In the genomic region with DNA sequence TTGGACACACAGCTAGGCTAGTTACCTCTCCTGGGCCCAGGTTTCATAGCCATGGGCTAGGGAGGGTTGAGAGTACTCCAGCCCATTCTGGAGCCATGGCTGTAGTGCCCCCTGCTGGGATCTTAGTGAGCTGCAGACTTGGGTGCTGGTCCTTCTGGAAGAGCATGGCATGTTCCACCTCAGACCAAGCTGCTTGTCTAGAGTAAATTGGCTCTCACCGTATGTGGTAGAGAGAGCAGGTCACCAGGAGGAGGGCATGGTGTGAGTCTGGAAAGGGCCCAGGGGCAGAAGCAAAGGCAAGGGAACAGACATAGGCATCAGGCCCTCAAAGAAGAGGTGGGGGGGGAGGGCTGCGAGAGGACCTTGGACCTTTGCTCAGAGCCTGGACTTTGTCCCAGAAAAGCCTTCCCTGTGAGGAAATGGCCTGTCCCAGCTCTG, we compare ENCODE assay signal across 8 mouse cellular contexts. TPM values are rescaled to one million over a fixed set of nuclear protein-coding genes. Genes with fewer than 3 reads are reported as not detected.
DNase-seq lines count a peak whose midpoint lies in the region; ATAC-seq and TF ChIP-seq lines count a peak whose summit lies in the region.
"Had no signal": no experiment of that assay in that cellular context is flagged by ENCODE, and none has a peak within 500 bp of the region (broad histone marks: within the 10 kb centered on the region; RNA-seq: fewer than 3 reads in every experiment).

No protein-coding gene starts in this region.

- H3K4me3 ChIP-seq in liver, embryonic 11.5 days (ENCODE audit: low read depth, low read length): no peak overlapping the region
- H3K4me3 ChIP-seq in MEL (ENCODE audit: control insufficient read depth in 1 of 2, insufficient read depth in 1 of 2, low read depth in 2 of 2, low read length in 2 of 2): no peak overlapping the region
- no peak overlapping the region for H3K4me3 ChIP-seq in bone marrow macrophage, adult 2 months (ENCODE audit: insufficient read depth, low read length)
- no peak overlapping the region for H3K4me3 ChIP-seq in liver, embryonic 14.5 days (ENCODE audit: insufficient read depth in 1 of 2, low read depth in 2 of 2, low read length in 2 of 2)
- H3K4me3 ChIP-seq in stomach, postnatal 0 days (ENCODE audit: low read depth, low read length): no peak overlapping the region
- H3K4me3 ChIP-seq: megakaryocyte, embryonic 14.5 days had no signal

- no peak for ATAC-seq in liver, embryonic 11.5 days (replicated peaks; ENCODE audit: low FRiP score)
- ATAC-seq in liver, embryonic 14.5 days (ENCODE audit: insufficient read depth): no peak
- ATAC-seq in stomach, postnatal 0 days (ENCODE audit: low FRiP score, low TSS enrichment): peak; percentile 47; the same call in 1 of the 2 replicates

- peaks cover 55% of the 10 kb centered on the region for H3K36me3 ChIP-seq in liver, embryonic 11.5 days (ENCODE audit: control insufficient read depth, insufficient read depth, low read length)
- peaks cover 0 to 8% of the 10 kb centered on the region in 2 experiments; a peak in 2 of 4 replicates for H3K36me3 ChIP-seq in MEL (ENCODE audit: control insufficient read depth in 1 of 2, insufficient read depth in 2 of 2, low read length in 2 of 2)
- peaks cover 8% of the 10 kb centered on the region for H3K36me3 ChIP-seq in liver, embryonic 14.5 days (replicated peaks; ENCODE audit: control insufficient read depth, insufficient read depth, low read depth)
- H3K36me3 ChIP-seq in stomach, postnatal 0 days (ENCODE audit: control insufficient read depth, insufficient read depth, low read length): peaks cover 48% of the 10 kb centered on the region

- no peaks in the 10 kb centered on the region for H3K4me1 ChIP-seq in liver, embryonic 11.5 days (replicated peaks; ENCODE audit: control insufficient read depth, insufficient read depth, low read length)
- no peaks in the 10 kb centered on the region for H3K4me1 ChIP-seq in MEL (ENCODE audit: control insufficient read depth in 1 of 2, insufficient read depth in 2 of 2, low read length in 2 of 2)
- no peaks in the 10 kb centered on the region for H3K4me1 ChIP-seq in bone marrow macrophage, adult 2 months (ENCODE audit: control insufficient read depth, insufficient read depth, low read length)
- no peaks in the 10 kb centered on the region for H3K4me1 ChIP-seq in liver, embryonic 14.5 days (replicated peaks; ENCODE audit: control insufficient read depth in 2 of 2, insufficient read depth in 2 of 2, low read length in 1 of 2)
- no peaks in the 10 kb centered on the region for H3K4me1 ChIP-seq in stomach, postnatal 0 days (replicated peaks; ENCODE audit: control insufficient read depth, insufficient read depth)
- H3K4me1 ChIP-seq: megakaryocyte, embryonic 14.5 days had no signal

- WGBS in liver, embryonic 11.5 days: 84% methylated on average over 2 of the region's 2 CpGs
- WGBS in liver, embryonic 14.5 days (ENCODE audit: insufficient replicate concordance): 77% methylated on average over 2 of the region's 2 CpGs
- 91% methylated on average over 2 of the region's 2 CpGs for WGBS in stomach, postnatal 0 days

- H3K27me3 ChIP-seq in liver, embryonic 11.5 days (replicated peaks; ENCODE audit: control insufficient read depth, insufficient read depth, low read length): no peaks in the 10 kb centered on the region
- H3K27me3 ChIP-seq in MEL (ENCODE audit: control insufficient read depth in 1 of 2, insufficient read depth in 2 of 2, low read length in 2 of 2): no peaks in the 10 kb centered on the region
- no peaks in the 10 kb centered on the region for H3K27me3 ChIP-seq in liver, embryonic 14.5 days (ENCODE audit: control insufficient read depth, insufficient read depth, low read length)
- H3K27me3 ChIP-seq in stomach, postnatal 0 days (ENCODE audit: control insufficient read depth, insufficient read depth, low read length): no peaks in the 10 kb centered on the region
- H3K27me3 ChIP-seq: megakaryocyte, embryonic 14.5 days had no signal

- TF ChIP-seq POLR2A in MEL (IDR thresholded peaks at IDR 0.05; ENCODE audit: control insufficient read depth in 1 of 2, insufficient read depth in 1 of 2, low read depth in 1 of 2, low read length in 2 of 2, poor library complexity in 1 of 2): no peak
- no peak for TF ChIP-seq POLR2A in bone marrow macrophage, adult 2 months (IDR thresholded peaks at IDR 0.05; ENCODE audit: borderline replicate concordance, low read depth, low read length)

- H3K27ac ChIP-seq in liver, embryonic 11.5 days (ENCODE audit: low read depth, low read length): no peak overlapping the region
- H3K27ac ChIP-seq in MEL (ENCODE audit: control insufficient read depth, low read depth, low read length): no peak overlapping the region
- H3K27ac ChIP-seq in bone marrow macrophage, adult 2 months (ENCODE audit: insufficient read depth, low read depth, low read length): no peak overlapping the region
- no peak overlapping the region for H3K27ac ChIP-seq in liver, embryonic 14.5 days
- H3K27ac ChIP-seq in stomach, postnatal 0 days (replicated peaks): no peak overlapping the region

- no peaks in the 10 kb centered on the region for H3K9me3 ChIP-seq in liver, embryonic 11.5 days (ENCODE audit: control insufficient read depth, low read length)
- H3K9me3 ChIP-seq in MEL (replicated peaks; ENCODE audit: insufficient read depth, low read length): no peaks in the 10 kb centered on the region
- H3K9me3 ChIP-seq in liver, embryonic 14.5 days (ENCODE audit: control insufficient read depth, low read length): no peaks in the 10 kb centered on the region
- no peaks in the 10 kb centered on the region for H3K9me3 ChIP-seq in stomach, postnatal 0 days (ENCODE audit: control insufficient read depth, low read length)
- H3K9me3 ChIP-seq: megakaryocyte, embryonic 14.5 days had no signal

- H3K4me2 ChIP-seq in liver, embryonic 11.5 days: no peak overlapping the region
- H3K4me2 ChIP-seq in liver, embryonic 14.5 days (ENCODE audit: low read depth): no peak overlapping the region
- H3K4me2 ChIP-seq in stomach, postnatal 0 days (replicated peaks; ENCODE audit: low read depth): no peak overlapping the region

- no peaks in the 10 kb centered on the region for H3K79me2 ChIP-seq in MEL (ENCODE audit: control insufficient read depth, insufficient read depth, low read length, poor library complexity)

- H3K9ac ChIP-seq in liver, embryonic 11.5 days (ENCODE audit: low read depth, low read length): no peak overlapping the region
- no peak overlapping the region for H3K9ac ChIP-seq in MEL (ENCODE audit: control insufficient read depth, low read depth, low read length, poor library complexity, severe bottlenecking)
- no peak overlapping the region for H3K9ac ChIP-seq in liver, embryonic 14.5 days (replicated peaks)
- H3K9ac ChIP-seq in stomach, postnatal 0 days (ENCODE audit: low read length): no peak overlapping the region

- TF ChIP-seq CTCF in MEL (IDR thresholded peaks at IDR 0.05 in 2 of 3, conservative IDR thresholded peaks at IDR 0.05 in 1 of 3; ENCODE audit: control insufficient read depth in 1 of 3, insufficient read depth in 1 of 3, low read depth in 2 of 3, low read length in 3 of 3, poor library complexity in 1 of 3, severe bottlenecking in 1 of 3): peak; percentile 74 to 87 (median 82)
- TF ChIP-seq CTCF in bone marrow macrophage, adult 2 months (IDR thresholded peaks at IDR 0.05; ENCODE audit: low read depth, low read length): peak; percentile 75
- TF ChIP-seq CTCF in liver, embryonic 14.5 days (IDR thresholded peaks at IDR 0.05; ENCODE audit: low read depth): peak; percentile 85
- TF ChIP-seq CTCF in stomach, postnatal 0 days (IDR thresholded peaks at IDR 0.05; ENCODE audit: low read depth): peak; percentile 68

- TF ChIP-seq EP300 in MEL (IDR thresholded peaks at IDR 0.05; ENCODE audit: low read depth in 1 of 2, low read length in 2 of 2): no peak
- TF ChIP-seq EP300 in liver, embryonic 14.5 days (IDR thresholded peaks at IDR 0.05; ENCODE audit: low read depth): no peak
- TF ChIP-seq EP300 in stomach, postnatal 0 days (optimal IDR thresholded peaks at IDR 0.05): no peak

- TF ChIP-seq RAD21 in MEL (IDR thresholded peaks at IDR 0.05; ENCODE audit: low read depth, low read length): peak; percentile 53

- peak; percentile 57 for DNase-seq in liver
- DNase-seq in liver, embryonic 11.5 days (ENCODE audit: low spot score): no peak
- DNase-seq in MEL (ENCODE audit: low read depth, low spot score): peak; percentile 69
- DNase-seq in fibroblast of lung, adult 2 months (ENCODE audit: low read depth): peak; percentile 15
- DNase-seq in liver, embryonic 14.5 days (ENCODE audit: low read depth in 3 of 3, low spot score in 3 of 3): peak in 1 of 3 experiments; percentile 38
- DNase-seq in stomach, postnatal 0 days (ENCODE audit: low spot score): peak; percentile 54

RNA-seq across cellular contexts. Expression of a gene that starts 3.2 kb away (rescaled TPM):
- 0.34 and 0.52 TPM in 2 replicates for polyA plus RNA-seq in liver, embryonic 11.5 days (2014; fragmentation: Nextera tagmentation; extraction: Ambion mirVana)
- total RNA-seq in MEL (2012; rRNA removed): 0.03 and 0.04 TPM in 2 replicates
- under 1 TPM in 1 of 2 experiments, not detected in 1; 0.07 TPM for polyA plus RNA-seq in MEL (2012; ENCODE audit: insufficient read depth in 1 of 2, insufficient read length in 2 of 2, low read depth in 1 of 2, low replicate concordance in 2 of 2, missing spikeins in 1 of 2)
- polyA plus RNA-seq in bone marrow macrophage, adult 2 months (2012; ENCODE audit: insufficient read depth, insufficient read length, missing spikeins): not detected in 2 replicates
- 0.45 and 0.64 TPM in 2 replicates for polyA plus RNA-seq in liver, embryonic 14.5 days (2012; rRNA removed)
- 0.18 and 0.44 TPM in 2 replicates for polyA plus RNA-seq in liver, embryonic 14.5 days (2014; fragmentation: Nextera tagmentation; extraction: Ambion mirVana)
- polyA plus RNA-seq in stomach, postnatal 0 days (2015; fragmentation: Nextera tagmentation; extraction: Ambion mirVana): 0.02 and 0.08 TPM in 2 replicates

RNA-seq across cellular contexts. Expression of a gene that starts 11.6 kb away (rescaled TPM):
- 98.5 and 105 TPM in 2 replicates for polyA plus RNA-seq in liver, embryonic 11.5 days (2014; fragmentation: Nextera tagmentation; extraction: Ambion mirVana)
- 133 and 140 TPM in 2 replicates for total RNA-seq in MEL (2012; rRNA removed)
- polyA plus RNA-seq in MEL (2012; ENCODE audit: insufficient read depth in 1 of 2, insufficient read length in 2 of 2, low read depth in 1 of 2, low replicate concordance in 2 of 2, missing spikeins in 1 of 2): 100 to 1,000 TPM; 121 to 214 TPM
- polyA plus RNA-seq in bone marrow macrophage, adult 2 months (2012; ENCODE audit: insufficient read depth, insufficient read length, missing spikeins): 27.7 and 30.8 TPM in 2 replicates
- polyA plus RNA-seq in liver, embryonic 14.5 days (2012; rRNA removed): 22.9 and 24.1 TPM in 2 replicates
- polyA plus RNA-seq in liver, embryonic 14.5 days (2014; fragmentation: Nextera tagmentation; extraction: Ambion mirVana): 37.5 and 41.3 TPM in 2 replicates
- polyA plus RNA-seq in stomach, postnatal 0 days (2015; fragmentation: Nextera tagmentation; extraction: Ambion mirVana): 47.2 and 50.2 TPM in 2 replicates

RNA-seq across cellular contexts. Expression of a gene that starts 47.7 kb away (rescaled TPM):
- polyA plus RNA-seq in liver, embryonic 11.5 days (2014; fragmentation: Nextera tagmentation; extraction: Ambion mirVana): 70.2 and 70.6 TPM in 2 replicates
- 82.6 and 84.7 TPM in 2 replicates for total RNA-seq in MEL (2012; rRNA removed)
- polyA plus RNA-seq in MEL (2012; ENCODE audit: insufficient read depth in 1 of 2, insufficient read length in 2 of 2, low read depth in 1 of 2, low replicate concordance in 2 of 2, missing spikeins in 1 of 2): 100 to 1,000 TPM in 1 of 2 experiments, not detected in 1; 102 TPM
- 18.1 and 20.3 TPM in 2 replicates for polyA plus RNA-seq in bone marrow macrophage, adult 2 months (2012; ENCODE audit: insufficient read depth, insufficient read length, missing spikeins)
- polyA plus RNA-seq in liver, embryonic 14.5 days (2012; rRNA removed): 19.0 and 19.4 TPM in 2 replicates
- 25.2 and 30.9 TPM in 2 replicates for polyA plus RNA-seq in liver, embryonic 14.5 days (2014; fragmentation: Nextera tagmentation; extraction: Ambion mirVana)
- 30.5 and 30.7 TPM in 2 replicates for polyA plus RNA-seq in stomach, postnatal 0 days (2015; fragmentation: Nextera tagmentation; extraction: Ambion mirVana)

RNA-seq across cellular contexts. Expression of a gene that starts 49.0 kb away (rescaled TPM):
- 24.7 and 28.5 TPM in 2 replicates for polyA plus RNA-seq in liver, embryonic 11.5 days (2014; fragmentation: Nextera tagmentation; extraction: Ambion mirVana)
- total RNA-seq in MEL (2012; rRNA removed): 25.2 and 28.6 TPM in 2 replicates
- polyA plus RNA-seq in MEL (2012; ENCODE audit: insufficient read depth in 1 of 2, insufficient read length in 2 of 2, low read depth in 1 of 2, low replicate concordance in 2 of 2, missing spikeins in 1 of 2): 100 to 1,000 TPM in 1 of 2 experiments, 10 to 100 TPM in 1; 25.3 to 114 TPM
- 13.6 and 13.9 TPM in 2 replicates for polyA plus RNA-seq in bone marrow macrophage, adult 2 months (2012; ENCODE audit: insufficient read depth, insufficient read length, missing spikeins)
- 5.6 and 6.1 TPM in 2 replicates for polyA plus RNA-seq in liver, embryonic 14.5 days (2012; rRNA removed)
- polyA plus RNA-seq in liver, embryonic 14.5 days (2014; fragmentation: Nextera tagmentation; extraction: Ambion mirVana): 8.4 and 10.5 TPM in 2 replicates
- polyA plus RNA-seq in stomach, postnatal 0 days (2015; fragmentation: Nextera tagmentation; extraction: Ambion mirVana): 10.9 and 12.0 TPM in 2 replicates
